ENCODE assay signal across 19 mouse cellular contexts in the genomic region with DNA sequence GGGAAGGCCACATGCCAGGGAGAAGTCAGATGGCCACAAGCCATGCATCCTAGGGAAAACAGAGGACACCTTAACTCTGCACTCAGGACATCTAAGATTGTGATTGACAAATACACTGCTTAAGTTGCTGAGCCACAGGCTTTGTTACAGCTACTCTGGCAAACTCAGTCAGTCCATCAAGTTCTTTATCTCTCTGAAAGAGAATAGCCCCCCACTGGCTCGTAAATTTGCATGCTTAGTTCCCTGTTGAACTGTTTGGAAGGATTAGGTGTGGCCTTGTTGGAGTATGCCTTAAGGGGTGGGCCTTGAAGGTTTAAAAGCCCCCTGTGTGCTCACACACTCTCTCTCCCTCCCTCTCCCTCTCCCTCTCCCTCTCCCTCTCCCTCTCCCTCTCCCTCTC.
"Had no signal": no experiment of that assay in that cellular context is flagged by ENCODE, and none has a peak within 500 bp of the region (broad histone marks: within the 10 kb centered on the region; RNA-seq: fewer than 3 reads in every experiment).

No protein-coding gene starts in this region.

- H3K27ac ChIP-seq: liver, embryonic 14.5 days; lung, embryonic 15.5 days; midbrain, embryonic 10.5 days; midbrain, embryonic 13.5 days; midbrain, embryonic 15.5 days; neural tube, embryonic 13.5 days; neural tube, embryonic 15.5 days had no signal

- H3K4me3 ChIP-seq: lung, embryonic 15.5 days; midbrain, embryonic 10.5 days; midbrain, embryonic 13.5 days; midbrain, embryonic 15.5 days; myocyte; neural tube, embryonic 13.5 days; neural tube, embryonic 15.5 days had no signal

- H3K9me3 ChIP-seq: lung, embryonic 15.5 days; midbrain, embryonic 10.5 days; midbrain, embryonic 13.5 days; midbrain, embryonic 15.5 days; neural tube, embryonic 13.5 days; neural tube, embryonic 15.5 days had no signal

- ATAC-seq: lung, postnatal 0 days; midbrain, embryonic 13.5 days; midbrain, embryonic 15.5 days had no signal

- H3K9ac ChIP-seq: liver, embryonic 14.5 days; lung, embryonic 15.5 days; midbrain, embryonic 13.5 days; midbrain, embryonic 15.5 days; neural tube, embryonic 13.5 days; neural tube, embryonic 15.5 days had no signal

- H3K4me2 ChIP-seq: lung, embryonic 15.5 days; midbrain, embryonic 13.5 days; midbrain, embryonic 15.5 days; neural tube, embryonic 13.5 days; neural tube, embryonic 15.5 days had no signal

- H3K4me1 ChIP-seq: midbrain, embryonic 10.5 days; midbrain, embryonic 15.5 days; neural tube, embryonic 13.5 days had no signal

- DNase-seq: lung, adult 2 months; lung, postnatal 4 days; retina, postnatal 1 day; right cerebral cortex, adult 18-20 months; right cerebral cortex, postnatal 25 days; right cerebral cortex, postnatal 4 days; spleen, adult 18-20 months; thymus, adult 2 months; thymus, postnatal 25 days; thymus, postnatal 4 days had no signal

- H3K27me3 ChIP-seq: lung, embryonic 15.5 days; midbrain, embryonic 13.5 days; midbrain, embryonic 15.5 days; neural tube, embryonic 13.5 days; neural tube, embryonic 15.5 days had no signal

- H3K36me3 ChIP-seq: lung, embryonic 15.5 days; midbrain, embryonic 10.5 days; midbrain, embryonic 13.5 days; midbrain, embryonic 15.5 days; neural tube, embryonic 13.5 days; neural tube, embryonic 15.5 days had no signal
